Mouse (Mus musculus): ENCODE data around the gene Il21.

GRCm38 (mm10) chr3:37269926-37270325 is 37.5 kb upstream of the Il21 start:
- no peak for TF ChIP-seq CTCF (IDR thresholded peaks at IDR 0.05; ENCODE audit: low read depth)
- TF ChIP-seq EP300 (IDR thresholded peaks at IDR 0.05; ENCODE audit: low read depth), result no peak

Data from liver, embryonic 14.5 days (tissue).